Mouse (Mus musculus): Measurements from ENCODE around the gene Mthfd2. TPM values are rescaled to one million over a fixed set of nuclear protein-coding genes. Genes with fewer than 3 reads are reported as not detected.

Gene Mthfd2
- polyA plus RNA-seq, 1 experiment: 120 TPM

DNA sequence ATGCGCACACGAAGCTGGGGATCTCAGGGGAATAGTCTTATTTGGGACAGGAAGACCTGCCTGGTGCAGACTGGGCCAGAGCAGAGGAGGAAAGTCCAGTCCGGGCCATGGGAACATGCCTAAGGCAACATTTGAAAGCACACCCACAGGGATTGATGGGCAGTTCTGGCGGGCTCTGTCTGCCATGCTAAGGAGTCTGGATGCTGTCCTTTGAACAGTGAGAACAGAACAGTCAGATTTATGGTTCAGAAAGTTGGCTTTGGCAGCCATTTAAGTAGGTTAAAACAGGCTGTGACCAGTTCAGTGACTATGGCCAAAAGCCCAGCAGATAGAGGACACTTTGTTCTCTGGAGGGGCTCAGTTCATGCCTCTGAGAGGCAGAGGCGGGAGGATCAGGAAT, 23.4 kb downstream of the Mthfd2 start:
- Histone ChIP-seq H3K36me3 (ENCODE audit: control insufficient read depth, insufficient read depth) (peaks cover 38% of the 10 kb centered on the region), H3K27me3 (ENCODE audit: control insufficient read depth, insufficient read depth, insufficient read length) (peaks cover under 1% of the 10 kb centered on the region), H3K4me3 (ENCODE audit: insufficient read depth, poor library complexity, severe bottlenecking) (no peak overlapping the region), H3K79me2 (ENCODE audit: control insufficient read depth, insufficient read depth) (no peaks in the 10 kb centered on the region), H3ac (ENCODE audit: control insufficient read depth, insufficient read length, low read depth) (no peak overlapping the region), H3K79me3 (ENCODE audit: low read depth) (no peaks in the 10 kb centered on the region)
- TF ChIP-seq MYOD1 (IDR thresholded peaks at IDR 0.05; ENCODE audit: control insufficient read depth, insufficient read length, low read depth) (no peak), USF1 (IDR thresholded peaks at IDR 0.05; ENCODE audit: low read depth) (no peak), MAX (IDR thresholded peaks at IDR 0.05) (no peak), MYOG (IDR thresholded peaks at IDR 0.05; ENCODE audit: control insufficient read depth, extremely low read depth, insufficient read length) (no peak), FOSL1 (IDR thresholded peaks at IDR 0.05; ENCODE audit: insufficient read depth, low read length, poor library complexity, severe bottlenecking) (no peak), CTCF (IDR thresholded peaks at IDR 0.05; ENCODE audit: control insufficient read depth, insufficient read depth, insufficient read length) (no peak), CEBPB (IDR thresholded peaks at IDR 0.05; ENCODE audit: low read depth) (no peak)

DNA sequence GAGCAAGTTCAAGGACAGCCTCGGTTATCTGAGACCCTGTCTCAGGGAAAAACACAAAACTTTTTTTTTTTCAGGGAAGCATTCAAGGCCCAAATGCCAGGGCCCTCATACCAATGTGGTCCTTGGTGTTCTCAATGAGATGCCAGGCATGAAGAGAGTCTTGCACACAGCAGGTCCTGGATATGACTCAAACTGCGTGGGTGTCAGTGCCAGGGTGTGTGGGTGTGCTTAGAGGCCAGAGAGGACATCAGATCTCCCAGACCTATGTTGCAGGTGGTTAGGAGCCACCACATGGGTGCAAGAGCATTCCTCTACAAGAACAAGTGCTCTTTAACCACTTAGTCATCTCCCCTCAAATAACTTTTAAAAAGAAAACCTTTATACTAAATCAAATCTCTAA, 24.4 kb downstream of the Mthfd2 start:
- H3K4me3 ChIP-seq (ENCODE audit: insufficient read depth, poor library complexity, severe bottlenecking): no peak overlapping the region
- H3K36me3 ChIP-seq (ENCODE audit: control insufficient read depth, insufficient read depth): peaks cover 28% of the 10 kb centered on the region
- peaks cover 3% of the 10 kb centered on the region for H3K27me3 ChIP-seq (ENCODE audit: control insufficient read depth, insufficient read depth, insufficient read length)
- H3K79me3 ChIP-seq (ENCODE audit: low read depth): no peaks in the 10 kb centered on the region
- no peak for TF ChIP-seq MYOG (IDR thresholded peaks at IDR 0.05; ENCODE audit: control insufficient read depth, extremely low read depth, insufficient read length)
- no peak for TF ChIP-seq CEBPB (IDR thresholded peaks at IDR 0.05; ENCODE audit: low read depth)
- TF ChIP-seq MAX (IDR thresholded peaks at IDR 0.05): no peak
- TF ChIP-seq FOSL1 (IDR thresholded peaks at IDR 0.05; ENCODE audit: insufficient read depth, low read length, poor library complexity, severe bottlenecking): no peak
- no peak for TF ChIP-seq USF1 (IDR thresholded peaks at IDR 0.05; ENCODE audit: low read depth)
- TF ChIP-seq CTCF (IDR thresholded peaks at IDR 0.05; ENCODE audit: control insufficient read depth, insufficient read depth, insufficient read length): no peak
- TF ChIP-seq MYOD1 (IDR thresholded peaks at IDR 0.05; ENCODE audit: control insufficient read depth, insufficient read length, low read depth): no peak
- H3K79me2 ChIP-seq (ENCODE audit: control insufficient read depth, insufficient read depth): no peaks in the 10 kb centered on the region
- H3ac ChIP-seq (ENCODE audit: control insufficient read depth, insufficient read length, low read depth): no peak overlapping the region

DNA sequence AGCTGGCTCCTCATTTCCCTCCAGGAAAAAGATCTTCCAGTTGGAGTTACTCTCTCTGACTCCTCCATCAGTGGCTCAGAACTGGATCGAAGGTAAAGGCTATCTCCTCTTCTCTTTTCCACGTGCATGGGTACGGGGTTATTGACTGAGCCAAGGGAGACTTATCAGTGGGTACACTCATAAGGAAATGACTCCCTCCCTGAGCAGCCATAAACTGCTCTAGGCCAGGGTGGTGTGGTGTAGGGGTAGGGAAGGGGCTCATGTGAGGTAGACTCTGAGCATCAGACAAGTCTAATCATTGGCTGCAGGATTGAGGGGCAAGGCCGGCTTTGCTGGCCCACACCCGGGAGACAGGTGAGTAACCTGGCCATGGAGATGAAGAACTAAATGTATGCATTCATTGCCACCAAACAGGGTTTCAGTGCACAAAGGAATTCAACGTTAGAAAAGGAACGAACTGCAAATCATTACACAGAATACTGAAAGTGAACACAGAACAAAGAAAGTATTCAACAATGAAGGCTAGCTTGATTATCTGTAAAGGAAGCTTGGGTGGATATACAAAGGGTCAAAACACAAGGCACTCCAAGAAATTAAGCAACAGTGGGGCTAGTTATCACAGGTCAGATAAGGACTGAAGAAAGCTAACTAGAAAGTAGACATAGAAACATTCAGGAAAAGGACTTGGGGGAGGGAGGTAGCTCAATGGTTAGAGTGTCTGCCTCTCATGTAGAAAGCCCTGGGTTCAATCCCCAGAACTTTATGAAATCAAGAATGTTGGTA, 25.1 kb downstream of the Mthfd2 start:
- no peak for TF ChIP-seq CTCF (IDR thresholded peaks at IDR 0.05; ENCODE audit: control insufficient read depth, insufficient read depth, insufficient read length)
- no peak for TF ChIP-seq USF1 (IDR thresholded peaks at IDR 0.05; ENCODE audit: low read depth)
- no peak for TF ChIP-seq CEBPB (IDR thresholded peaks at IDR 0.05; ENCODE audit: low read depth)
- no peak for TF ChIP-seq MYOD1 (IDR thresholded peaks at IDR 0.05; ENCODE audit: control insufficient read depth, insufficient read length, low read depth)
- no peak for TF ChIP-seq MYOG (IDR thresholded peaks at IDR 0.05; ENCODE audit: control insufficient read depth, extremely low read depth, insufficient read length)
- no peak for TF ChIP-seq FOSL1 (IDR thresholded peaks at IDR 0.05; ENCODE audit: insufficient read depth, low read length, poor library complexity, severe bottlenecking)
- TF ChIP-seq MAX (IDR thresholded peaks at IDR 0.05): no peak
- peaks cover 4% of the 10 kb centered on the region for H3K27me3 ChIP-seq (ENCODE audit: control insufficient read depth, insufficient read depth, insufficient read length)
- no peak overlapping the region for H3ac ChIP-seq (ENCODE audit: control insufficient read depth, insufficient read length, low read depth)
- no peaks in the 10 kb centered on the region for H3K79me3 ChIP-seq (ENCODE audit: low read depth)
- no peak overlapping the region for H3K4me3 ChIP-seq (ENCODE audit: insufficient read depth, poor library complexity, severe bottlenecking)
- no peaks in the 10 kb centered on the region for H3K79me2 ChIP-seq (ENCODE audit: control insufficient read depth, insufficient read depth)
- H3K36me3 ChIP-seq (ENCODE audit: control insufficient read depth, insufficient read depth): peaks cover 22% of the 10 kb centered on the region

DNA sequence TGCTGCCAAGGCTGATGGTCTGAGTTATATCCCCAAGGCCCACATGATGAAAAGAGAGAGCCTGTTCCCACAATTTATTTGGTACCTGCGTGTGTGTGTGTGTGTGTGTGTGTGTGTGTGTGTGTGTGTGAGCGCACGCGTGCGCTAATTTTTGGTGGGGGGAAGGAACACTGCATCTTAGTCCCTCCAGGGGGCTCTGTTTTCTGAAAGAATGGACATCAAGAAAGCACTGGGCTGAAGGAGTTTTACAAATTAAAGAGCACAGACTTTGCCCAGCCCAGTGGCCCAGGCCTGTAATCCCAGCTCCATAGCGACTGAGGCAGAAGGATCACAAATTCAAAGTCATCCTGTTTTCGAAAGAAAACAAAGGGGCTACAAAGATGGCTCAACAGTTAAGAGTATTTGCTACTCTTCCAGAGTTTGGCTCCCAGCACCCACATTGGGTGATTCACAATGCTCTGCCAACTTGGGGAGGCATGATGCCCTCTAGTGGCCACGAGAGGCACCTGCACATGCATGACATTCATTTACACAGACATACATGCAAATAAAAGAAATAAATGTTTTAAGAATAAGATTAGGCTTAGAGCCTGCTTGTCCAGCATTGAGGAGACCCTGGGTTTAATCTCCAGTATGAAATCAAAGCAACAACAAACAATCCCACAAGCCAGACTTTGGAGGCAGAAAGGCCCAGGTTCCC, 45.3 kb downstream of the Mthfd2 start:
- H3K4me3 ChIP-seq (ENCODE audit: insufficient read depth, poor library complexity, severe bottlenecking): no peak overlapping the region
- no peaks in the 10 kb centered on the region for H3K79me3 ChIP-seq (ENCODE audit: low read depth)
- peak; percentile 42 for TF ChIP-seq MAX (IDR thresholded peaks at IDR 0.05)
- TF ChIP-seq MYOD1 (IDR thresholded peaks at IDR 0.05; ENCODE audit: control insufficient read depth, insufficient read length, low read depth): no peak
- H3ac ChIP-seq (ENCODE audit: control insufficient read depth, insufficient read length, low read depth): no peak overlapping the region
- H3K27me3 ChIP-seq (ENCODE audit: control insufficient read depth, insufficient read depth, insufficient read length): peaks cover 28% of the 10 kb centered on the region
- no peaks in the 10 kb centered on the region for H3K36me3 ChIP-seq (ENCODE audit: control insufficient read depth, insufficient read depth)
- no peaks in the 10 kb centered on the region for H3K79me2 ChIP-seq (ENCODE audit: control insufficient read depth, insufficient read depth)

DNA sequence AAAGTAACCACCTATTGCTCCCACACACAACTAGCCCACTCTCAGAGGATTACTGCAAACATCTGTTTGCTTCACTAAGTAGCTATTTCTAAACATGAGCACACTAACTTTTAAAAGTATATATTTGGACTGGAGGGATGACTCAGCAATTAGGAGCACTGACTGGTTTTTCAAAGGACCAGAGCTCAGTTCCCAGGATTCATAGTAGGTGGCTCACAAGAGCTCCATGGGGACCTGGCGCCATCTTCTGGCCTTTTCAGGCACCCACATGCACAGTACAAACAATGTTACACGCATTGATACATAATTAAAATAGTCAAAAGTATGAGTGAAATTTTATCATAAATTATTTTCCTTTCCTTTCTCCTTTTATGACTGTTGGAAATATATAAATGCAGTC, 46.8 kb downstream of the Mthfd2 start:
- H3K36me3 ChIP-seq (ENCODE audit: control insufficient read depth, insufficient read depth): no peaks in the 10 kb centered on the region
- peaks cover 22% of the 10 kb centered on the region for H3K27me3 ChIP-seq (ENCODE audit: control insufficient read depth, insufficient read depth, insufficient read length)
- H3K79me2 ChIP-seq (ENCODE audit: control insufficient read depth, insufficient read depth): no peaks in the 10 kb centered on the region
- no peak overlapping the region for H3ac ChIP-seq (ENCODE audit: control insufficient read depth, insufficient read length, low read depth)
- no peak overlapping the region for H3K4me3 ChIP-seq (ENCODE audit: insufficient read depth, poor library complexity, severe bottlenecking)
- TF ChIP-seq CTCF (IDR thresholded peaks at IDR 0.05; ENCODE audit: control insufficient read depth, insufficient read depth, insufficient read length) (no peak), FOSL1 (IDR thresholded peaks at IDR 0.05; ENCODE audit: insufficient read depth, low read length, poor library complexity, severe bottlenecking) (no peak), CEBPB (IDR thresholded peaks at IDR 0.05; ENCODE audit: low read depth) (no peak), USF1 (IDR thresholded peaks at IDR 0.05; ENCODE audit: low read depth) (no peak), MYOD1 (IDR thresholded peaks at IDR 0.05; ENCODE audit: control insufficient read depth, insufficient read length, low read depth) (no peak), MYOG (IDR thresholded peaks at IDR 0.05; ENCODE audit: control insufficient read depth, extremely low read depth, insufficient read length) (no peak), MAX (IDR thresholded peaks at IDR 0.05) (no peak)
- no peaks in the 10 kb centered on the region for H3K79me3 ChIP-seq (ENCODE audit: low read depth)

All from C2C12 (cell line).